Mouse (Mus musculus) midbrain, embryonic 10.5 days (tissue): ENCODE data around the gene Acnat2. TPM values are rescaled to one million over a fixed set of nuclear protein-coding genes. Genes with fewer than 3 reads are reported as not detected.
"Not testable (repeated sequence)": the region's sequence is repeated elsewhere in the genome, so short reads cannot be mapped to it uniquely, and the experiment has no call there.

Experiments used
- DNase-seq: peaks from one replicate; pipeline ENCODE4 v3.0.0-alpha.2; 2017; ENCODE audit warnings: low spot score
- H3K27ac ChIP-seq: fragments of 300-500 bp; sonication (generic); replicated peaks from 2 replicates; pipeline ENCODE4 v1.5.1; 2016; ENCODE audit warnings: mild to moderate bottlenecking
- H3K27me3 ChIP-seq: fragments of 300-500 bp; sonication (generic); 2 replicates; pipeline ENCODE4 v1.6.1; 2016; ENCODE audit warnings: low read depth, mild to moderate bottlenecking; ENCODE audit not compliant: poor library complexity, severe bottlenecking
- H3K36me3 ChIP-seq: fragments of 300-500 bp; sonication (generic); 2 replicates; pipeline ENCODE4 v1.6.1; 2016; ENCODE audit warnings: mild to moderate bottlenecking, moderate library complexity
- H3K4me1 ChIP-seq: fragments of 300-500 bp; sonication (generic); 2 replicates; pipeline ENCODE4 v1.6.1; 2016
- H3K4me3 ChIP-seq: fragments of 300-500 bp; sonication (generic); 2 replicates; pipeline ENCODE4 v1.5.1; 2016; ENCODE audit warnings: mild to moderate bottlenecking, moderate library complexity
- H3K9me3 ChIP-seq: fragments of 300-500 bp; sonication (generic); replicated peaks from 2 replicates; pipeline ENCODE4 v1.6.1; 2016; ENCODE audit warnings: mild to moderate bottlenecking
- WGBS: fragments of 180-500 bp; shearing (Covaris S2); methylation state at CpG from one replicate; pipeline ENCODE4 v1.1.7; 2016; 5-methylcytosine and 5-hydroxymethylcytosine counted together
- polyA plus RNA-seq: library from polyadenylated mRNA; unstranded; fragments of >200 nt; fragmentation: Nextera tagmentation; extraction: Ambion mirVana; gene quantifications from 2 replicates; pipeline ENCODE4 v1.2.1, GENCODE M21; 2016

Acnat2 gene
- not detected in 2 replicates for polyA plus RNA-seq

DNA sequence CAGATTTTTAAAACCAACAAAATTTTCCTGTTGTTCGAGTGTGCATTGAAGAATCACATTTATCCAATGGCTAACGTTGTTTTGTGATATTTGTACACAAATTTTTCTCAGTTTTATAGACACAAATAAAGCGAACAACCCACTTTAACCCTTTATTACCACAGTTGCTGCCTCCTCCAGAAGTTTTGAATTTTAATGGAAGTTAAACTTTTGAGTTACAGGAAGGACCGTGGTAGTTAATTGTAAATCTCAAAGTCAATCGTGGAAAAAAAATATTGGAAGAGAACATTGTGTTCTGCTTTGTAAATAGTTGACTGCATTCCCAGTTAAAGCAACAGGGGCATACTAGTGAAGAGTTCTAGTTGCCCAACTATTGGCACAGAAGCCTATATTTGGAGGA, at the start of gene Acnat2:
Gene Acnat2, minus strand, starts transcription at position 195 of the 400 bp plus-strand sequence.
- H3K27ac ChIP-seq, H3K9me3 ChIP-seq, H3K4me1 ChIP-seq, H3K27me3 ChIP-seq, H3K4me3 ChIP-seq, H3K36me3 ChIP-seq, DNase-seq: not testable (repeated sequence)
- WGBS, result 90% methylated on average over 5 of the region's 5 CpGs

- no peaks in the 10 kb centered on the region for H3K9me3 ChIP-seq
- H3K4me1 ChIP-seq, result no peaks in the 10 kb centered on the region
- WGBS, result 74% methylated on average over 2 of the region's 2 CpGs
- H3K27ac ChIP-seq, result no peak overlapping the region
- H3K36me3 ChIP-seq, result no peaks in the 10 kb centered on the region
- H3K4me3 ChIP-seq, result no peak overlapping the region
- DNase-seq, result no peak
- H3K27me3 ChIP-seq, result no peaks in the 10 kb centered on the region
Measured at GRCm38 (mm10) chr4:49456171-49456570, 48.2 kb upstream of the Acnat2 start.

DNA sequence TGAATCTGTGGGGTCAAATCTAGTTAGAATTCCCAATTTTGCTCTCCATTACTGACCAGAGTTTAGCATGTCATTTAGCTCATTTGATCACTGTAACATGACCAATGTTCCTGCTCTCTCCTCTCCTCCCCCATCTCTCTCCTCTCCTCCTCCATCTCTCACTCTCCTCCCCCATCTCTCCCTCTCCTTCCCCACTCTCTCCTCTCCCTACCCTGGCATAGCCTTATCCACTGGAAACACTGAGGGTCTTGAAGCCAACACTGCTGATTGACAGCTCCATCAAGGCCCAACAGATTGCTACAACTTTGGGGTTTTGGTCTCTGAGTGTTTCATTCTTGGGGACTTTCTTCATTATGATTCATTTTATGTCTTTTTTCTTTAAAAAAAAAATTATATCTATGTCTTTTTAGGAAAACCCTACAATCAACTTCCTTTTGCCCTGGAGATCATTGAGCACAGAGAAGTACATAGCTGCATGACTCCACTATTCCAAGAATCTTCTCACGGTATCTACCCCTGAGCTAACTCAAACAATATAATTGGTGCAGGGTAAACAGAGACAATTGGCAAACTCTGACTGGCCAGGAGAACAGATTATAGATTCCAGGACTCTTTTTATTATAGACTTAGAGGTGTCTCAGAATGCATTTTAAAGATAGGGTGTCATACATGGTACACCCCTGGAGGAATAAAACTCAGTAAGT, 44.0 kb upstream of the Acnat2 start:
- H3K9me3 ChIP-seq, result no peaks in the 10 kb centered on the region
- H3K27ac ChIP-seq, result no peak overlapping the region
- H3K4me3 ChIP-seq, result no peak overlapping the region
- WGBS, result 75% methylated on average over 1 of the region's 1 CpGs
- no peaks in the 10 kb centered on the region for H3K36me3 ChIP-seq
- H3K4me1 ChIP-seq, result no peaks in the 10 kb centered on the region
- H3K27me3 ChIP-seq, result no peaks in the 10 kb centered on the region
- DNase-seq, result no peak

DNA sequence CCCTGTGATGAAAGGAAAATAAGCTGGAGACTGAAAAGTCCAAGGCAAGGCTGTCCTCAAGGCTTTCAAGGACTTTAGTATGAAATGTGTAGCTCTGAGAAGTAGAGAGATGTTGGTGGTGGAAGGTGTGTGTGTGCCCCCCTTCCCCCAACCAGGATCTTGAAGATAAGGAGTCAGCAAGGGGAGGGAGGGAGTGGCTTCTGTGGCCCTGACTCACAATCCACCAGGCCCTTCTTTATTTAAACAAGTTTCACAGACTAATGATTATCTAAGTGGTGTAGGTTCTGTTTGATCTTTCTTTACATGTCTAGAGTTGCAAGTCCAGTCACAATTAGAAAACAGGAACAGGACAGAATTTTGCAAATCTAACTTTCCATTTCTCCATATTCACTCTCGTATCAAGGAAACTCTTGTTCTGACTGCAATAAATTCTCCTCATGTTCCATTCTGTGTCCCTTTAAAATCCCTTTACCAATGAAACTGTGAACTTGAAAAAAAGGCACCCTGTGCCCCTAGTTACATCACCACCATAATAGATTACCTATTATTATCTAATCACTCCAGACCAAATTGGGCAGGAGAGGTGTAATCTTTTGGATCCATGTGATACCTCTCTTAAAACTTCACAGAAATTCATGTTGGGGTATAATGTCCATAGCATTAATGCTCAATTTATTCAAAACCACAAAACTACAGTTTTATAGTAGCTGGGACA, 43.3 kb upstream of the Acnat2 start:
- H3K36me3 ChIP-seq, H3K27ac ChIP-seq, DNase-seq, H3K4me1 ChIP-seq, H3K9me3 ChIP-seq, H3K27me3 ChIP-seq, H3K4me3 ChIP-seq: not testable (repeated sequence)
- 100% methylated on average over 1 of the region's 1 CpGs for whole genome bisulfite sequencing

GRCm38 (mm10) chr4:49436968-49437367, 29.0 kb upstream of the Acnat2 start:
- not testable (repeated sequence) for DNase-seq, H3K36me3 ChIP-seq, H3K27ac ChIP-seq, H3K27me3 ChIP-seq, H3K4me3 ChIP-seq, H3K9me3 ChIP-seq, H3K4me1 ChIP-seq
- 89% methylated on average over 3 of the region's 3 CpGs for WGBS

- H3K4me1 ChIP-seq, H3K36me3 ChIP-seq, DNase-seq, H3K27ac ChIP-seq, H3K4me3 ChIP-seq, H3K9me3 ChIP-seq, H3K27me3 ChIP-seq: not testable (repeated sequence)
- WGBS, result 85% methylated on average over 2 of the region's 2 CpGs
Measured at GRCm38 (mm10) chr4:49410151-49410550, 2.2 kb upstream of the Acnat2 start.

GRCm38 (mm10) chr4:49386873-49387272, 21.1 kb downstream of the Acnat2 start:
- no peaks in the 10 kb centered on the region for H3K36me3 ChIP-seq
- no peaks in the 10 kb centered on the region for H3K9me3 ChIP-seq
- H3K4me3 ChIP-seq, result no peak overlapping the region
- H3K4me1 ChIP-seq, result no peaks in the 10 kb centered on the region
- DNase-seq, result no peak
- 62% methylated on average over 2 of the region's 2 CpGs for WGBS
- no peaks in the 10 kb centered on the region for H3K27me3 ChIP-seq
- no peak overlapping the region for H3K27ac ChIP-seq

DNA sequence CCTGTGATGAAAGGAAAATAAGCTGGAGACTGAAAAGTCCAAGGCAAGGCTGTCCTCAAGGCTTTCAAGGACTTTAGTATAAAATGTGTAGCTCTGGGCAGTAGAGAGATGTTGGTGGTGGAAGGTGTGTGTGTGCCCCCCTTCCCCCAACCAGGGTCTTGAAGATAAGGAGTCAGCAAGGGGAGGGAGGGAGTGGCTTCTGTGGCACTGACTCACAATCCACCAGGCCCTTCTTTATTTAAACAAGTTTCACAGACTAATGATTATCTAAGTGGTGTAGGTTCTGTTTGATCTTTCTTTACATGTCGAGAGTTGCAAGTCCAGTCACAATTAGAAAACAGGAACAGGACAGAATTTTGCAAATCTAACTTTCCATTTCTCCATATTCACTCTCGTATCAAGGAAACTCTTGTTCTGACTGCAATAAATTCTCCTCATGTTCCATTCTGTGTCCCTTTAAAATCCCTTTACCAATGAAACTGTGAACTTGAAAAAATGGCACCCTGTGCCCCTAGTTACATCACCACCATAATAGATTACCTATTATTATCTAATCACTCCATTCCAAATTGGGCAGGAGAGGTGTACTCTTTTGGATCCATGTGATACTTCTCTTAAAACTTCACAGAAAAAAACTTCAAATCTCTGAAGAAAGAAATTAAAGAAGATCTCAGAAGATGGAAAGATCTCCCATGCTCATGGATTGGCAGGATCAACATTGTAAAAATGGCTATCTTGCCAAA, 24.2 kb downstream of the Acnat2 start:
- not testable (repeated sequence) for H3K4me3 ChIP-seq, DNase-seq, H3K4me1 ChIP-seq, H3K27ac ChIP-seq, H3K27me3 ChIP-seq, H3K9me3 ChIP-seq, H3K36me3 ChIP-seq
- WGBS, result 90% methylated on average over 2 of the region's 2 CpGs

- peaks cover 22% of the 10 kb centered on the region for H3K9me3 ChIP-seq
- not testable (repeated sequence) for H3K4me3 ChIP-seq, H3K27ac ChIP-seq, H3K4me1 ChIP-seq, H3K27me3 ChIP-seq, DNase-seq, H3K36me3 ChIP-seq
- WGBS, result 81% methylated on average over 3 of the region's 3 CpGs
Measured at GRCm38 (mm10) chr4:49368046-49368445, 39.9 kb downstream of the Acnat2 start.

- Histone ChIP-seq H3K36me3 (no peaks in the 10 kb centered on the region), H3K4me1 (no peaks in the 10 kb centered on the region), H3K27me3 (no peaks in the 10 kb centered on the region), H3K4me3 (no peak overlapping the region), H3K9me3 (peaks cover 7% of the 10 kb centered on the region; the same call in 1 of the 2 replicates), H3K27ac (no peak overlapping the region)
- DNase-seq, result no peak
- 88% methylated on average over 2 of the region's 2 CpGs for WGBS
Measured at GRCm38 (mm10) chr4:49357097-49357496, 50.9 kb downstream of the Acnat2 start.

GRCm38 (mm10) chr4:49350470-49350869, 57.5 kb downstream of the Acnat2 start:
- H3K36me3 ChIP-seq, result no peaks in the 10 kb centered on the region
- H3K4me1 ChIP-seq, result no peaks in the 10 kb centered on the region
- H3K27me3 ChIP-seq, result no peaks in the 10 kb centered on the region
- no peaks in the 10 kb centered on the region for H3K9me3 ChIP-seq
- no peak for DNase-seq
- WGBS, result 90% methylated on average over 4 of the region's 4 CpGs
- no peak overlapping the region for H3K4me3 ChIP-seq
- no peak overlapping the region for H3K27ac ChIP-seq

DNA sequence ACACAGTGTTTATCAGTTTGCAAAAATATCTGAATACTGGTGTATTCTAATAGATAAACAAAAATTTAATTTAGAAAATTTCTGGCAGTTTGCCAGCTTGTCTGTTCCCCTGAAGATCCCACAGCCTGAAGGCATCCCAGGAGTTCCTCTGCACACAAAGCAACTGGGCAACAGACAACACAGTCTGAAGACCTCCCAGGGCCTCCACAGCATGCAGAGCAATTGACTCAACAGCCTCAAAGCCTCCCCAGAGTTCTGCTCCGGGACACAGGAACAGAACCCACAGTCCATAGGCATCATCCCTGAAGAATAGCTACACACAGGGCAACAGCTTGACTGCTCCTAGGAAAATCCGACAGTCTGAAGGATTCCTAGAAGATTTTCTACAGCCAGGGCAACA, 59.3 kb downstream of the Acnat2 start:
- Histone ChIP-seq H3K27me3 (no peaks in the 10 kb centered on the region), H3K27ac (no peak overlapping the region), H3K4me3 (no peak overlapping the region), H3K36me3 (no peaks in the 10 kb centered on the region), H3K4me1 (no peaks in the 10 kb centered on the region), H3K9me3 (no peaks in the 10 kb centered on the region)
- no peak for DNase-seq
- 49% methylated on average over 2 of the region's 2 CpGs for WGBS

GRCm38 (mm10) chr4:49348001-49348400, 60.0 kb downstream of the Acnat2 start:
- WGBS, result 75% methylated on average over 1 of the region's 1 CpGs
- H3K36me3 ChIP-seq, DNase-seq: not testable (repeated sequence)

More at GRCm38 (mm10) chr4:49348001-49348400, 60.0 kb downstream of the Acnat2 start:
- not testable (repeated sequence) for H3K4me1 ChIP-seq, H3K4me3 ChIP-seq, H3K9me3 ChIP-seq, H3K27me3 ChIP-seq, H3K27ac ChIP-seq
